Mouse (Mus musculus) liver, embryonic 14.5 days (tissue): ENCODE results near the gene Gm21830. TPM values are rescaled to one million over a fixed set of nuclear protein-coding genes. Genes with fewer than 3 reads are reported as not detected.
A peak's percentile ranks its signal among the peaks of the same experiment; 100 is the strongest.
"Not testable (repeated sequence)": the region's sequence is repeated elsewhere in the genome, so short reads cannot be mapped to it uniquely, and the experiment has no call there.

ENCODE experiments used
- ATAC-seq: fragments of 200-750 bp; cut with Nextera tagmentation; 2 replicates; pipeline ENCODE4 v1.8.0; 2017; ENCODE audit warnings: moderate number of reproducible peaks, mild to moderate bottlenecking, moderate library complexity; ENCODE audit not compliant: insufficient read depth
- DNase-seq, 3 experiments: peaks; one replicate each; pipeline ENCODE4 v3.0.0-alpha.2; 2012 to 2013; ENCODE audit warnings: low read depth in 3 of 3, low spot score in 3 of 3
- H3K27ac ChIP-seq: fragments of 300-500 bp; sonication (generic); 2 replicates; pipeline ENCODE4 v1.5.1; 2014; ENCODE audit warnings: moderate library complexity, mild to moderate bottlenecking, control low read depth, inconsistent platforms
- H3K27me3 ChIP-seq: fragments of 300-500 bp; sonication (generic); 2 replicates; pipeline ENCODE4 v1.6.1; 2014; ENCODE audit warnings: mild to moderate bottlenecking, low read length, moderate library complexity; ENCODE audit not compliant: control insufficient read depth, insufficient read depth
- H3K36me3 ChIP-seq: fragments of 300-500 bp; sonication (generic); replicated peaks from 2 replicates; pipeline ENCODE4 v1.6.1; 2014; ENCODE audit warnings: low read depth; ENCODE audit not compliant: control insufficient read depth, insufficient read depth
- H3K4me1 ChIP-seq, 2 experiments: fragments of 200-500 bp in 1 of 2; fragments of 300-500 bp in 1 of 2; sonication (generic) in 1 of 2; replicated peaks; 2 replicates each; pipeline ENCODE4 v1.6.1; 2012 to 2014; ENCODE audit warnings: antibody characterized with exemption in 1 of 2, inconsistent platforms in 1 of 2, low read length in 1 of 2; ENCODE audit not compliant: control insufficient read depth in 2 of 2, insufficient read depth in 2 of 2
- H3K4me2 ChIP-seq: fragments of 300-500 bp; sonication (generic); 2 replicates; pipeline ENCODE4 v1.6.1; 2014; ENCODE audit warnings: low read depth, mild to moderate bottlenecking, control low read depth, moderate library complexity
- H3K4me3 ChIP-seq, 2 experiments: fragments of 200-500 bp in 1 of 2; fragments of 300-500 bp in 1 of 2; sonication (generic) in 1 of 2; 2 replicates each; pipeline ENCODE4 v1.5.1; 2012 to 2014; ENCODE audit warnings: low read depth in 2 of 2, low read length in 2 of 2, mild to moderate bottlenecking in 2 of 2, control low read depth in 1 of 2, inconsistent platforms in 1 of 2, moderate library complexity in 1 of 2; ENCODE audit not compliant: insufficient read depth in 1 of 2
- H3K9ac ChIP-seq: fragments of 300-500 bp; sonication (generic); replicated peaks from 2 replicates; pipeline ENCODE4 v1.6.1; 2014; ENCODE audit warnings: mild to moderate bottlenecking, control low read depth, moderate library complexity
- H3K9me3 ChIP-seq: fragments of 300-500 bp; sonication (generic); 2 replicates; pipeline ENCODE4 v1.6.1; 2016; ENCODE audit warnings: low read length, mixed read lengths; ENCODE audit not compliant: control insufficient read depth
- CTCF ChIP-seq: IDR thresholded peaks from 2 replicates; pipeline ENCODE4 v1.5.1; 2016; ENCODE audit warnings: antibody characterized with exemption, low read depth, control low read depth
- EP300 ChIP-seq: IDR thresholded peaks from 2 replicates; pipeline ENCODE4 v1.6.1; 2016; ENCODE audit warnings: antibody characterized with exemption, low read depth
- WGBS: fragments of 180-500 bp; shearing (Covaris S2); extraction: QIAGEN DNeasy Blood & Tissue Kit; methylation state at CpG from one replicate; pipeline ENCODE4 v1.1.7; 2014; ENCODE audit not compliant: insufficient replicate concordance; 5-methylcytosine and 5-hydroxymethylcytosine counted together
- polyA plus RNA-seq, 2 experiments: library from polyadenylated mRNA; depleted of rRNA in 1 of 2; stranded (reverse) in 1 of 2; unstranded in 1 of 2; fragments of >200 nt; fragmentation: Nextera tagmentation in 1 of 2; extraction: Ambion mirVana in 1 of 2; gene quantifications; 2 replicates each; pipeline versions ENCODE4 v1.2.1 to v1.2.3; 2012 to 2014

Gm21830 gene
- polyA plus RNA-seq, 2 experiments = not detected

DNA sequence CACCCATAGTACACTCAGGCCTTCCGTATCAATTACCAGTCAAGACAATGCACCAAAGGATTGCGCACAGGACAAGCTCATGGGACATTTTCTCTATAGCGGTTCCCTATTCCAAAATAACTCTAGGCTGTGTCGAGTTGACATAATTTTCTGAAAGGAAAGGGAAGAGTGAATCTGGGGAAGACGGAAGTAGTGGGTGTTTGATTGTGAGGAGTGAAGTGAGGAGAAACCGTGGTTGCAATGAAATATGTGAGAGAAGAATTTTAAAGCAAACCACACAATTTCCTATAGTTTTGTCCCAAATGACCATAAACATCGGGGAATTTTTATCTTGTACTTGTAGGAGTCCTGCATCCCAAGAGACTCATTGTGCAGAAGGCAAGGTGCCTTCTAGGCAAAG is 53.5 kb downstream of the Gm21830 start:
- no peak overlapping the region for H3K4me3 ChIP-seq
- TF ChIP-seq EP300 (no peak), CTCF (no peak)
- 68% methylated on average over 7 of the region's 7 CpGs for WGBS

DNA sequence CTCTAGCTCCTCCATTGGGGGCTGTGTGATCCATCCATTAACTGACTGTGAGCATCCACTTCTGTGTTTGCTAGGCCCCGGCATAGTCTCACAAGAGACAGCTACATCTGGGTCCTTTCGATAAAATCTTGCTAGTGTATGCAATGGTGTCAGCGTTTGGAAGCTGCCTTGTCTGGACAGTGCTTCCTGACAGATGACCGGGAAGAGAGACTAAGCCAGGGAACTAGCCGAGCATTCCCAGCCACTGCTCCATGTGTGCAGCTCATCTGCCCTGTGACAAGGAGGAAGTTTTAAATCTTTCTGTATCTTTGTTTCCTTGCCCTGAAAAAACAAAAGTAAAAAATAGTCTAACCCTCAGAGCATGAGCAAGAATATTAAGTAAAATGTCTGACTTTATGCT is 56.5 kb downstream of the Gm21830 start:
- not testable (repeated sequence) for H3K27ac ChIP-seq

More for the DNA sequence above, 53.5 kb downstream of the Gm21830 start:
- no peak for ATAC-seq
- no peak overlapping the region for H3K9ac ChIP-seq
- H3K9me3 ChIP-seq = no peaks in the 10 kb centered on the region
- no peak overlapping the region for H3K27ac ChIP-seq
- H3K4me1 ChIP-seq = no peaks in the 10 kb centered on the region
- no peak overlapping the region for H3K4me2 ChIP-seq
- DNase-seq = no peak
- no peaks in the 10 kb centered on the region for H3K27me3 ChIP-seq
- no peaks in the 10 kb centered on the region for H3K36me3 ChIP-seq

DNA sequence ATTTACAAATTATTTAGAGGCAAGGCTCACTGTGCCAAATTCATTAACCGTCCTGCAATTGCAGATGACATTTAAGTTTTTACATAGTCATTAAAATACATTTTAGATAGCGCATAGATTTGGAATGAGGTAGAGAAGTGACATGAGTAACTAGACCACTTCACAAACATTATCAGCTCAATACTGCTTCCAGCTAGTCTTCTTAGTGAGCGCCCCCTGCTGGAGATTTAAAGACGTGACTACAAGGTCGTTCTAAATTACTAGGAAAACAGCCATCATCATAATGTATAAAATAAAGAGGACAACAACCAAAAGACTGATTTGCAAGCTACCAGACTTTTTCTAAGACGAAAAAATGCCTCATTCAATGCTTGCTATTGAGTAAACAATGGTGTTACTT is 64.2 kb downstream of the Gm21830 start:
- Histone ChIP-seq H3K4me2 (no peak overlapping the region), H3K36me3 (no peaks in the 10 kb centered on the region), H3K9ac (no peak overlapping the region), H3K4me3 (no peak overlapping the region), H3K27ac (no peak overlapping the region), H3K27me3 (no peaks in the 10 kb centered on the region), H3K4me1 (no peaks in the 10 kb centered on the region), H3K9me3 (no peaks in the 10 kb centered on the region)
- DNase-seq = peak in 2 of 3 experiments; percentile 4 to 9
- no peak for ATAC-seq
- 13% methylated on average over 6 of the region's 6 CpGs for WGBS
- TF ChIP-seq EP300 (no peak), CTCF (peak; percentile 53; the same call in 1 of the 2 replicates)

More for the DNA sequence above, 56.5 kb downstream of the Gm21830 start:
- H3K4me3 ChIP-seq, DNase-seq, H3K4me2 ChIP-seq, H3K36me3 ChIP-seq, ATAC-seq, H3K27me3 ChIP-seq, H3K4me1 ChIP-seq, H3K9me3 ChIP-seq, H3K9ac ChIP-seq: not testable (repeated sequence)
- WGBS = 53% methylated on average over 5 of the region's 5 CpGs

DNA sequence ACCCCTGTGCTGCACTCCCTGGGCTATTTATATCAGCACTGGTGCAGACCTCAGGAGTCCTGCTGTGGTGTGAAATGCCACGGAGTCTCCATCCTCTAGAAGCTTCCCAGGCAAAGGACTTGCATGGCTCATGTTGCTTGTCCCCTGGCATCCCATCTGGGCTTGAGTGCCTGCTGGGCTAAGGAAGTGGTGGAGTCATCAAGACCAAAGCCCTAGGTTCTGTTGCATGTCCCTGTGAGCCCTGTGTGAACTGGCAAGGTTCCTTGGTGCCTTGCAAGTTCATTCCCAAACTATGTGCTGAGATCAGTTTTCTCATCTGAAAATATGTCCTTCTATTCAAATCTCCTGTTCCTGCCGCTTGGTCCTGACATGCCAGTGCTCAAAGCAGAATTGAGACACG is 67.5 kb downstream of the Gm21830 start:
- H3K9me3 ChIP-seq = no peaks in the 10 kb centered on the region
- ATAC-seq = no peak
- H3K36me3 ChIP-seq = no peaks in the 10 kb centered on the region
- 49% methylated on average over 3 of the region's 3 CpGs for WGBS
- no peak overlapping the region for H3K27ac ChIP-seq
- H3K4me1 ChIP-seq = no peaks in the 10 kb centered on the region
- H3K9ac ChIP-seq = no peak overlapping the region
- no peak for DNase-seq
- no peak overlapping the region for H3K4me3 ChIP-seq
- TF ChIP-seq EP300 (no peak), CTCF (no peak)
- no peaks in the 10 kb centered on the region for H3K27me3 ChIP-seq
- no peak overlapping the region for H3K4me2 ChIP-seq

Other genes starting within 250 kb of the Gm21830 start
- gene Gm26727, start 19.5 kb downstream of the Gm21830 start, polyA plus RNA-seq (2012; rRNA removed) = not detected in 2 replicates
- gene Gm26727, start 19.5 kb downstream of the Gm21830 start, polyA plus RNA-seq (2014; fragmentation: Nextera tagmentation; extraction: Ambion mirVana) = not detected in 2 replicates
- gene Xirp2, start 32.3 kb downstream of the Gm21830 start, polyA plus RNA-seq (2012; rRNA removed) = not detected in 2 replicates
- not detected in 2 replicates for gene Xirp2, start 32.3 kb downstream of the Gm21830 start, polyA plus RNA-seq (2014; fragmentation: Nextera tagmentation; extraction: Ambion mirVana)
- gene B3galt1, start 152.1 kb downstream of the Gm21830 start, polyA plus RNA-seq (2012; rRNA removed) = 0.03 and 0.06 TPM in 2 replicates
- gene B3galt1, start 152.1 kb downstream of the Gm21830 start, polyA plus RNA-seq (2014; fragmentation: Nextera tagmentation; extraction: Ambion mirVana) = 0.16 and 0.23 TPM in 2 replicates